Mouse (Mus musculus) adrenal gland, adult (tissue): ENCODE results near the gene Ubtd1.

Source experiments
- DNase-seq, 2 experiments: peaks; one replicate each; pipeline ENCODE4 v3.0.0; 2022 to 2023; ENCODE audit warnings: low spot score in 1 of 2; ENCODE audit not compliant: inconsistent age in 2 of 2

The Ubtd1 gene

GRCm38 (mm10) chr19:41992971-41993370, 11.4 kb downstream of the Ubtd1 start:
- DNase-seq: no peak

GRCm38 (mm10) chr19:41993484-41993883, 11.9 kb downstream of the Ubtd1 start:
- DNase-seq: peak; percentile 79 to 93

GRCm38 (mm10) chr19:41994023-41994422, 12.5 kb downstream of the Ubtd1 start:
- no peak for DNase-seq

- DNase-seq: peak in 1 of 2 experiments; percentile 61
Observed at GRCm38 (mm10) chr19:41995483-41995882, 13.9 kb downstream of the Ubtd1 start.

GRCm38 (mm10) chr19:41997090-41997489, 15.5 kb downstream of the Ubtd1 start:
- peak in 1 of 2 experiments; percentile 44 for DNase-seq

- DNase-seq: peak in 1 of 2 experiments; percentile 51
Observed at GRCm38 (mm10) chr19:41998770-41999548, 17.4 kb downstream of the Ubtd1 start.

- DNase-seq: peak in 1 of 2 experiments; percentile 57
Observed at GRCm38 (mm10) chr19:41999688-42000283, 18.2 kb downstream of the Ubtd1 start.

GRCm38 (mm10) chr19:42000446-42000958, 18.9 kb downstream of the Ubtd1 start:
- no peak for DNase-seq

GRCm38 (mm10) chr19:42001253-42001980, 19.9 kb downstream of the Ubtd1 start:
- DNase-seq: no peak

GRCm38 (mm10) chr19:42004258-42004657, 22.7 kb downstream of the Ubtd1 start:
- peak in 1 of 2 experiments; percentile 44 for DNase-seq

- peak in 1 of 2 experiments; percentile 45 for DNase-seq
Observed at GRCm38 (mm10) chr19:42005616-42006015, 24.1 kb downstream of the Ubtd1 start.

GRCm38 (mm10) chr19:42006568-42006967, 25.0 kb downstream of the Ubtd1 start:
- peak in 1 of 2 experiments; percentile 25 for DNase-seq

- peak; percentile 61 to 76 for DNase-seq
Observed at GRCm38 (mm10) chr19:42008586-42008985, 27.0 kb downstream of the Ubtd1 start.

GRCm38 (mm10) chr19:42009067-42009466, 27.5 kb downstream of the Ubtd1 start:
- no peak for DNase-seq

GRCm38 (mm10) chr19:42010436-42010835, 28.9 kb downstream of the Ubtd1 start:
- peak; percentile 77 to 85 for DNase-seq

- peak in 1 of 2 experiments; percentile 49 for DNase-seq
Observed at GRCm38 (mm10) chr19:42011123-42011522, 29.6 kb downstream of the Ubtd1 start.

GRCm38 (mm10) chr19:42014231-42014825, 32.8 kb downstream of the Ubtd1 start:
- peak in 1 of 2 experiments; percentile 51 for DNase-seq

- DNase-seq: peak in 1 of 2 experiments; percentile 58
Observed at GRCm38 (mm10) chr19:42015001-42015400, 33.4 kb downstream of the Ubtd1 start.

GRCm38 (mm10) chr19:42016251-42016650, 34.7 kb downstream of the Ubtd1 start:
- peak in 1 of 2 experiments; percentile 40 for DNase-seq

- peak; percentile 51 to 73 for DNase-seq
Observed at GRCm38 (mm10) chr19:42016840-42017239, 35.3 kb downstream of the Ubtd1 start.
